ENCODE assay signal across 20 mouse cellular contexts in genomic region chr1:156231122-156231521, GRCm38 (mm10). TPM values are rescaled to one million over a fixed set of nuclear protein-coding genes. Genes with fewer than 3 reads are reported as not detected.
DNase-seq lines count a peak whose midpoint lies in the region; ATAC-seq lines count a peak whose summit lies in the region.
"Had no signal": no experiment of that assay in that cellular context is flagged by ENCODE, and none has a peak within 500 bp of the region (broad histone marks: within the 10 kb centered on the region; RNA-seq: fewer than 3 reads in every experiment).

No protein-coding gene starts in this region.

- H3K9me3 ChIP-seq in forebrain, embryonic 12.5 days, result no peaks in the 10 kb centered on the region
- no peaks in the 10 kb centered on the region for H3K9me3 ChIP-seq in forebrain, embryonic 15.5 days
- H3K9me3 ChIP-seq in heart, embryonic 16.5 days (replicated peaks; ENCODE audit: control insufficient read depth, low read length), result no peaks in the 10 kb centered on the region
- H3K9me3 ChIP-seq: limb, embryonic 15.5 days; stomach, embryonic 15.5 days had no signal

- DNase-seq in heart, postnatal 10 days, result no peak
- peak; percentile 38 for DNase-seq in ovary, adult 18-20 months (ENCODE audit: low spot score)
- no peak for DNase-seq in ovary, postnatal 36 days (ENCODE audit: low spot score)
- DNase-seq in lung, postnatal 4 days, result no peak
- no peak for DNase-seq in adrenal gland, adult 2 months
- DNase-seq: cerebellum, adult 2 months; layer of hippocampus, adult 9-11 months; lung, adult 18-20 months; lung, postnatal 36 days; spleen, adult 18-20 months; thymus, postnatal 25 days had no signal

- no peak overlapping the region for H3K4me2 ChIP-seq in forebrain, embryonic 12.5 days
- no peak overlapping the region for H3K4me2 ChIP-seq in forebrain, embryonic 15.5 days (replicated peaks)
- H3K4me2 ChIP-seq in heart, embryonic 16.5 days (ENCODE audit: low read depth, low read length), result no peak overlapping the region
- H3K4me2 ChIP-seq: limb, embryonic 15.5 days; midbrain, embryonic 11.5 days had no signal

- H3K27ac ChIP-seq in forebrain, embryonic 12.5 days, result 0 out of 2 replicates have a peak overlapping the region, but pooled peaks have one; percentile 25
- H3K27ac ChIP-seq in forebrain, embryonic 15.5 days (replicated peaks), result no peak overlapping the region
- peak overlapping the region; percentile 37; the same call in 1 of the 2 replicates for H3K27ac ChIP-seq in heart, embryonic 16.5 days (ENCODE audit: low read length)
- H3K27ac ChIP-seq: limb, embryonic 15.5 days; stomach, embryonic 15.5 days had no signal

- no peaks in the 10 kb centered on the region for H3K27me3 ChIP-seq in forebrain, embryonic 12.5 days
- no peaks in the 10 kb centered on the region for H3K27me3 ChIP-seq in forebrain, embryonic 15.5 days
- H3K27me3 ChIP-seq in heart, embryonic 16.5 days (ENCODE audit: control insufficient read depth, insufficient read depth, low read length), result no peaks in the 10 kb centered on the region
- H3K27me3 ChIP-seq: CH12.LX; limb, embryonic 15.5 days; stomach, embryonic 15.5 days had no signal

- WGBS in forebrain, embryonic 12.5 days, result 90% methylated on average over 6 of the region's 6 CpGs
- WGBS in forebrain, embryonic 15.5 days, result 86% methylated on average over 6 of the region's 6 CpGs
- 89% methylated on average over 6 of the region's 6 CpGs for WGBS in heart, embryonic 16.5 days

- H3K36me3 ChIP-seq in forebrain, embryonic 12.5 days (replicated peaks), result no peaks in the 10 kb centered on the region
- H3K36me3 ChIP-seq in forebrain, embryonic 15.5 days, result no peaks in the 10 kb centered on the region
- no peaks in the 10 kb centered on the region for H3K36me3 ChIP-seq in heart, embryonic 16.5 days (ENCODE audit: control insufficient read depth, insufficient read depth)
- H3K36me3 ChIP-seq: limb, embryonic 15.5 days; stomach, embryonic 15.5 days had no signal

- no peak overlapping the region for H3K9ac ChIP-seq in forebrain, embryonic 12.5 days
- H3K9ac ChIP-seq in forebrain, embryonic 15.5 days (replicated peaks), result no peak overlapping the region
- no peak overlapping the region for H3K9ac ChIP-seq in heart, embryonic 16.5 days (ENCODE audit: low read length)
- H3K9ac ChIP-seq: limb, embryonic 15.5 days; stomach, embryonic 15.5 days had no signal

- H3K4me1 ChIP-seq in forebrain, embryonic 12.5 days, result peaks cover 6% of the 10 kb centered on the region; the same call in 1 of the 2 replicates
- H3K4me1 ChIP-seq in forebrain, embryonic 15.5 days, result no peaks in the 10 kb centered on the region
- peaks cover 8% of the 10 kb centered on the region for H3K4me1 ChIP-seq in heart, embryonic 16.5 days (ENCODE audit: control insufficient read depth, insufficient read depth, low read length)

- no peak overlapping the region for H3K4me3 ChIP-seq in forebrain, embryonic 12.5 days (replicated peaks)
- H3K4me3 ChIP-seq in forebrain, embryonic 15.5 days, result no peak overlapping the region
- H3K4me3 ChIP-seq in heart, embryonic 16.5 days (ENCODE audit: low read length), result no peak overlapping the region
- H3K4me3 ChIP-seq: limb, embryonic 15.5 days; stomach, embryonic 15.5 days had no signal

- intact Hi-C loops in heart, postnatal 10 days (cut with DNase I), result no loop called here

- ATAC-seq in forebrain, embryonic 12.5 days (ENCODE audit: low FRiP score), result no peak
- no peak for ATAC-seq in forebrain, embryonic 15.5 days (replicated peaks)
- no peak for ATAC-seq in heart, embryonic 16.5 days (replicated peaks; ENCODE audit: extremely low read depth, insufficient read depth, low FRiP score)
- ATAC-seq: inflammation-experienced regulatory T-cells, adult 6 months had no signal

RNA-seq across cellular contexts. Expression of gene Fam163a, which starts 26.3 kb away (rescaled TPM):
- 2.7 and 3.7 TPM in 2 replicates for polyA plus RNA-seq in forebrain, embryonic 12.5 days (2016; fragmentation: Nextera tagmentation; extraction: Ambion mirVana)
- polyA plus RNA-seq in forebrain, embryonic 15.5 days (2015; fragmentation: Nextera tagmentation; extraction: Ambion mirVana), result 2.4 and 3.0 TPM in 2 replicates
- 1.4 and 1.6 TPM in 2 replicates for polyA plus RNA-seq in heart, embryonic 16.5 days (2015; fragmentation: Nextera tagmentation; extraction: Ambion mirVana)
- under 1 TPM; 0.17 TPM for total RNA-seq in heart, postnatal 10 days (2021)
- 10 to 100 TPM in 1 of 2 experiments, 1 to 10 TPM in 1; 9.1 to 15.7 TPM for total RNA-seq in adrenal gland, adult 2 months (2021)
- polyA plus RNA-seq in adrenal gland, adult 2 months (2012; rRNA removed), result 4.3 and 4.9 TPM in 2 replicates
- total RNA-seq: CH12.LX; gastrocnemius, postnatal 25 days had no signal
- polyA plus RNA-seq: inflammation-experienced regulatory T-cells, adult 6 months had no signal
